Mouse (Mus musculus) cerebellum, postnatal 36 days (tissue): ENCODE data around the gene Tec.
"Not testable (repeated sequence)": the region's sequence is repeated elsewhere in the genome, so short reads cannot be mapped to it uniquely, and the experiment has no call there.

Experiments
- DNase-seq, 2 experiments: peaks; one replicate each; pipeline ENCODE4 v3.0.0; 2021 to 2022; ENCODE audit warnings: mixed read lengths in 2 of 2

Gene Tec

GRCm38 (mm10) chr5:72818513-72819180 is 49.6 kb downstream of the Tec start:
- DNase-seq = no peak

- no peak for DNase-seq
These were observed 50.7 kb downstream of the Tec start for GRCm38 (mm10) chr5:72817523-72818091.

- not testable (repeated sequence) for DNase-seq
These were observed 51.3 kb downstream of the Tec start for GRCm38 (mm10) chr5:72816960-72817359.

GRCm38 (mm10) chr5:72816491-72816890 is 51.8 kb downstream of the Tec start:
- DNase-seq = no peak

- DNase-seq = no peak
These were observed 52.2 kb downstream of the Tec start for GRCm38 (mm10) chr5:72816046-72816445.

GRCm38 (mm10) chr5:72815361-72815760 is 52.9 kb downstream of the Tec start:
- DNase-seq = no peak

GRCm38 (mm10) chr5:72814072-72814471 is 54.2 kb downstream of the Tec start:
- no peak for DNase-seq

GRCm38 (mm10) chr5:72812908-72813307 is 55.4 kb downstream of the Tec start:
- DNase-seq = no peak

- no peak for DNase-seq
These were observed 56.0 kb downstream of the Tec start for GRCm38 (mm10) chr5:72812328-72812727.

GRCm38 (mm10) chr5:72811397-72811796 is 56.9 kb downstream of the Tec start:
- DNase-seq = no peak

- DNase-seq = no peak
These were observed 57.3 kb downstream of the Tec start for GRCm38 (mm10) chr5:72810990-72811389.

- DNase-seq = no peak
These were observed 58.8 kb downstream of the Tec start for GRCm38 (mm10) chr5:72809480-72809879.

- no peak for DNase-seq
These were observed 59.7 kb downstream of the Tec start for GRCm38 (mm10) chr5:72808456-72809111.

GRCm38 (mm10) chr5:72802851-72803250 is 65.4 kb downstream of the Tec start:
- no peak for DNase-seq

- no peak for DNase-seq
These were observed 69.7 kb downstream of the Tec start for GRCm38 (mm10) chr5:72798563-72798962.

- DNase-seq = no peak
These were observed 72.1 kb downstream of the Tec start for GRCm38 (mm10) chr5:72796186-72796613.

GRCm38 (mm10) chr5:72793309-72793850 is 74.9 kb downstream of the Tec start:
- DNase-seq = no peak

- DNase-seq = no peak
These were observed 76.5 kb downstream of the Tec start for GRCm38 (mm10) chr5:72791789-72792188.

GRCm38 (mm10) chr5:72791386-72791785 is 76.9 kb downstream of the Tec start:
- DNase-seq = no peak

GRCm38 (mm10) chr5:72785451-72785850 is 82.8 kb downstream of the Tec start:
- no peak for DNase-seq

GRCm38 (mm10) chr5:72784719-72785118 is 83.6 kb downstream of the Tec start:
- no peak for DNase-seq

- DNase-seq = no peak
These were observed 84.3 kb downstream of the Tec start for GRCm38 (mm10) chr5:72783957-72784356.

GRCm38 (mm10) chr5:72783123-72783522 is 85.2 kb downstream of the Tec start:
- DNase-seq = no peak

GRCm38 (mm10) chr5:72781776-72782175 is 86.5 kb downstream of the Tec start:
- DNase-seq = no peak
